Mouse (Mus musculus) regulatory T cell (primary cell): ENCODE measurements around the gene Ubtd1.
"Not testable (repeated sequence)": the region's sequence is repeated elsewhere in the genome, so short reads cannot be mapped to it uniquely, and the experiment has no call there.

ENCODE experiments used
- in situ Hi-C: fragments of 300-600 bp; cut with MboI, MseI; formaldehyde crosslinking; loops from one replicate; pipeline ENCODE4 v1.15.1; 2025; ENCODE audit warnings: high pct_unique_total_duplicates

The Ubtd1 gene

GRCm38 (mm10) chr19:42058426-42058825 lies 76.9 kb downstream of the Ubtd1 start:
- in situ Hi-C loops = loop anchor here (10.0 kb wide), 1 partner anchor 1106 kb away; no protein-coding TSS in a partner anchor

DNA sequence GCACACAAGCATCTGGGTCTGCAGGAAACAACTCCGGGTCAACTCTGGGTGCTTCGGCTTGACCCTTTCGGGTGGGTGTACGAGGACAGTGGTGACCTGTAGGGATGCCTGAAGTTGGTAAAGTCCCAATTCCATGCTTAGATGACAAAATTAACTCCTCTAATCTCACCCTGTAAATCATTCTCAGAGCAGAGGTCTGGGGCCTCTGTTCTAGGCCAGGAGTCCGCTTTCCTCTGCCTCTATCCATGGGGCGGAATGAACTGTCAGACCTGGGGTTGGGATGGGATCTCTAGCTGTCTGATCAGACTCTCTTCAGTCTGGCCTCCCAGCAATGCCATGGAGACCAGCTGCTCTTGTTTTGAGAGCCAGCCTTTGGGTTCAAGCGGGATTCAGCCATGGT lies 79.9 kb downstream of the Ubtd1 start:
- in situ Hi-C loops = no loop called here

- in situ Hi-C loops = no loop called here
These were observed 87.1 kb downstream of the Ubtd1 start for GRCm38 (mm10) chr19:42068441-42069240.

DNA sequence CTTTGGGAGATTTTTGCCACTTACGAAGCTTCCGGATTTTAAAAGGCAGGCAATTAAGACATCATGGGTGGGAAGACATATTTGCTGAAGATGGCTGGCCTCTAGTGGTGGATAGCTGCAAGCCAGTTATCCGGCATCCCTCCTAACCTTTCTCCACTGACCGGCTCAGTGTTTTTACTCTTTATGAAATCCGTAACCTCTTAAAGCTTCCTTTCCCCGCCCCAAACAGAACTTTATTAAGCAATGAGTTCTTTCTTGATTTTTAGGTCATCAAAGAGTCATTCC lies 87.6 kb downstream of the Ubtd1 start:
- in situ Hi-C loops = no loop called here

- in situ Hi-C loops = no loop called here
These were observed 89.7 kb downstream of the Ubtd1 start for GRCm38 (mm10) chr19:42071221-42071620.

- in situ Hi-C loops = no loop called here
These were observed 90.5 kb downstream of the Ubtd1 start for GRCm38 (mm10) chr19:42071886-42072608.

DNA sequence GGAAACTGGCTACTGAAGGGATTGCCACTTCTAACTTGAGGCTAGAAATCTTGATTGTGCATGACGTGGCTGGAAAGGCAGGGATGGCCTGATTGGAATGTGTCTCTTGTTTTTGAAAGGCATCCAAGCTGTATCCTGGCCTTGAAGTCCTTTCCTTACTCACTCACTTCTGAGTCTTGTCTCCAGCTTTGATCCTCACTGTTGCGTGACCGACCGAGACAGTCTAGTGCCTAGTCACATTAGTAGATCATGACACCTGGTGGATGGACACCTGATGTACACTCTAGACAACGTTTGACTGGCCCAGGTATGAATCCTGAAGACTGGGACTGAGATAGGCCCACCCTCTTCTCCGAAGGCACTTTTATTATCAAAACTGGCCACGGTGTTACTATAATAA lies 91.2 kb downstream of the Ubtd1 start:
- in situ Hi-C loops = no loop called here

- in situ Hi-C loops = no loop called here
These were observed 93.5 kb downstream of the Ubtd1 start for GRCm38 (mm10) chr19:42075051-42075450.

GRCm38 (mm10) chr19:42075992-42076391 lies 94.4 kb downstream of the Ubtd1 start:
- in situ Hi-C loops = no loop called here

DNA sequence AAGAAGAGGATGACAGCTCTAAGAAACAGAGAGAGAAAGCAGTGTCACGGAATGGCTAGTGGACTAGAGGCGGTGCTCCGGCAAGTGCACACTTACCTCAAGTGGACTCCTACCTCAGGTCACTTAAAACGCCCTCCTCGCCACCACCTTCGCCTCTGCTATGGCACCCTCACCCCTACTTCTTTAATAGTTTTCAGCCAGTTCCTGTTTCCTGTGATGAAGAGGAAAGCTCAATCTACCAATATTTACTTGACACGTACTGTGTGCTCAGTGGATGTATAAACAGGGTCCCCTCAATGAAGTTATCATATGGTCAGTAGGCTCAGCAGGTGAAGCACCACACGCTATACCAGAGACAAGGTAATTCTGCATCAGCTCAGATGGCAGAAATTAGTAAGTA lies 97.0 kb downstream of the Ubtd1 start:
- in situ Hi-C loops = no loop called here

- in situ Hi-C loops = no loop called here
These were observed 97.4 kb downstream of the Ubtd1 start for GRCm38 (mm10) chr19:42079006-42079405.

DNA sequence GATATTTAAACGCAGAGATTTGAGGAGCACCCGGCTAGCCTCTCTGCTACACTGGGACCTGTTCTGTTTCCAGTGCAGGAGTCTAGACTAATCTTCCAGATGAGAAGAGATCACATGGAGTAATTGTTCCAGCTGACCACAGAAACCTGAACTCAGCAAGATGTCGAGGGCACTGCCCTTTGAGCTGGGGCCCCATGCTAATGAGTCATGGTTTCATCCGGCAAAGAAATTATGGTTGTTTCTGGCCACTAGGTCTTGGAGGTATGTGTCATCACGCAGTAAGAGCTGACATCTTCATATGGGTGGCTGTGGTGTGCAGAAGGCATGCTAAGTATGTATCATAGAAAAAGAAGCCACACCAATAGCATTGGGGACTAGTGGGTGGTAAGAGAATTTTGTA lies 98.4 kb downstream of the Ubtd1 start:
- in situ Hi-C loops = no loop called here

GRCm38 (mm10) chr19:42080469-42080868 lies 98.9 kb downstream of the Ubtd1 start:
- in situ Hi-C loops = no loop called here

DNA sequence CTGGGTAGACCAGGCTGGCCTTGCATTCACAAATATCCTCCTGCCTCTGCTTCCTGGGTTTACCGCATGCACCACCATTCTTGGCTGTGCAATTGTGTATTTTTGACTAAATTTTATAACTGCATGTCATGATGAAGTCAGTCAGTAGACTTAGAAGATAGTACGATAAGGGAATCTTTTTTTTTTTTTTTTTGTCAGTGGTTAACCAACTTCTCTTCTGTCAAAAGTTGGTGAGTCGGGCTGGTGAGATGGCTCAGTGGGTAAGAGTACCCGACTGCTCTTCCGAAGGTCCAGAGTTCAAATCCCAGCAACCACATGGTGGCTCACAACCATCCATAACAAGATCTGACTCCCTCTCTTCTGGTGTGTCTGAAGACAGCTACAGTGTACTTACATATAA lies 100.0 kb downstream of the Ubtd1 start:
- in situ Hi-C loops = not testable (repeated sequence)
